Mouse (Mus musculus): Measurements from ENCODE around the gene Pltp. TPM values are rescaled to one million over a fixed set of nuclear protein-coding genes. Genes with fewer than 3 reads are reported as not detected.
"Not testable (repeated sequence)": the region's sequence is repeated elsewhere in the genome, so short reads cannot be mapped to it uniquely, and the experiment has no call there.

Pltp gene
- polyA plus RNA-seq, 1 experiment = 35.7 TPM

- WGBS = 32% methylated on average over 19 of the region's 19 CpGs
- DNase-seq (ENCODE audit: low read depth, low spot score) = no peak
Measured at GRCm38 (mm10) chr2:164857842-164858553, 487 bp upstream of the Pltp start.

- no peak for DNase-seq (ENCODE audit: low read depth, low spot score)
- 2% methylated on average over 42 of the region's 42 CpGs for WGBS
Measured at GRCm38 (mm10) chr2:164856309-164857100, 1.0 kb downstream of the Pltp start.

GRCm38 (mm10) chr2:164855572-164855971 lies 1.9 kb downstream of the Pltp start:
- 76% methylated on average over 5 of the region's 5 CpGs for WGBS
- not testable (repeated sequence) for DNase-seq (ENCODE audit: low read depth, low spot score)

DNA sequence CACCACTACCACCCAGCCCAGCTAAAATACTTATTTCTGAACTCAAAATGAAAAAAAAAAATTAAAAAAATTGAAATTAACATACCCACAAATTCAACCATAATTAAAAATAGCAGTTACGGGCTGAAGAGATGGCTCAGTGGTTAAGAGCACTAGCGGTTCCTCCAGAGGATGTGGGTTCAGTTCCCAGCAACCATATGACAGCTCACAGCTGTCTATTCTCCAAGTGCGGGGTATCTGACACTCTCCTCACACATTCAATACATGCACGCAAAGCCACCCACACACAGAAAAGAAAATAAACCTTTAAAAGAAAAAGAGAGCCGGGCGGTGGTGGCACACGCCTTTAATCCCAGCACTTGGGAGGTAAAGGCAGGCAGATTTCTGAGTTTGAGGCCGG lies 7.5 kb downstream of the Pltp start:
- DNase-seq (ENCODE audit: low read depth, low spot score) = no peak
- 79% methylated on average over 8 of the region's 8 CpGs for WGBS

GRCm38 (mm10) chr2:164845782-164846181 lies 11.7 kb downstream of the Pltp start:
- DNase-seq (ENCODE audit: low read depth, low spot score) = no peak
- 56% methylated on average over 3 of the region's 3 CpGs for WGBS

DNA sequence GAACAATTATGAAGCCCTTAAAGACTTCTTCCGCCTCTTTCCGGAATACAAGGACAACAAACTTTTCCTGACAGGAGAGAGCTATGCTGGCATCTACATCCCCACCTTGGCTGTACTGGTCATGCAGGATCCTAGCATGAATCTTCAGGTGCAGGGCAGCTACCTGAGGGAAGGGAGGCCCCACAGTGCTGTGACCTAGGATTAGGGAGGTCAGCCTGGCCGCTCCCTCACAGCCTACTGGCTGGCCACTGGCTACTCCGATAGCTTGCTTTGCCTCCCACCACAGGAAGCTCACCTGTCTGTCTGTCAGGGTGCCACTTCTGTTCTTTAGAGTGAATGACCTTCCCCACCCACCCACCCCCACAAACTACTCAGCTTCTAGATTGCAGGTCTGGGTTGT lies 22.3 kb downstream of the Pltp start:
- no peak for DNase-seq (ENCODE audit: low read depth, low spot score)
- WGBS = 97% methylated on average over 4 of the region's 4 CpGs

- 34% methylated on average over 8 of the region's 8 CpGs for WGBS
- no peak for DNase-seq (ENCODE audit: low read depth, low spot score)
Measured at GRCm38 (mm10) chr2:164834531-164834930, 23.0 kb downstream of the Pltp start.

DNA sequence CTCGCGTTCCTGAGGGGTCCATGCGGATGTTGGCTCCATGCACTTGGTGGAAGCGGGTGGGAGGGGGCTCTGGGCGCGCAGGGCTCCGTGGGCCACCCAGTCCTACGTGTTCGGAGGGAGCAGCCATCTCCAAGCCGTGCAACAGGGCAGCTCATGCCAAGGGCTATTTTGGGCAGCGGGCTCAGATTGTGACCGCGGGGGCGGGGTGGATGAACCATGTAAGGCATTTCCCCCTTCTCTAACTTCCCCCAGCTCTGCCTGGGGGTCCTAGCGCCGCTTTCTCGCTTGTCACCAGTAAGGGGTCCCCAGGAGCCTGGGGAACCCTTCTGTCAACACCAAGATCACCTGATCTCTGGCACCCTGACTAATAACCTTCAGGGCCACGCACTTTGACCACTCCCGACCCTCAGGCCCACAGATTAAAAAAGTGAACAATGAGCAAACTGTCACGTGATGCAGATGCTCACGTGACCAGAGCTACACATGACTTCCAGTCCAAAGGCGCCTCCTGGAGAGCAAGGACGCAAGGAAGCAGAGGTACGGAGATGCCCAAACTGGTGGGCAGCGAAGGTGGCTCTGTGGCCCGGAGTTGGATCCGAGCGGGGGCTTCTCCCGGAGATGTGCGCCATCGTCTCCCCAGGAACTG lies 24.1 kb downstream of the Pltp start, which contains the start of gene Neurl2:
Neurl2 (minus strand) TSS at position 143 of the 646 bp plus-strand sequence.
- under 1% methylated on average over 31 of the region's 31 CpGs for WGBS
- DNase-seq (ENCODE audit: low read depth, low spot score) = peak; percentile 73

DNA sequence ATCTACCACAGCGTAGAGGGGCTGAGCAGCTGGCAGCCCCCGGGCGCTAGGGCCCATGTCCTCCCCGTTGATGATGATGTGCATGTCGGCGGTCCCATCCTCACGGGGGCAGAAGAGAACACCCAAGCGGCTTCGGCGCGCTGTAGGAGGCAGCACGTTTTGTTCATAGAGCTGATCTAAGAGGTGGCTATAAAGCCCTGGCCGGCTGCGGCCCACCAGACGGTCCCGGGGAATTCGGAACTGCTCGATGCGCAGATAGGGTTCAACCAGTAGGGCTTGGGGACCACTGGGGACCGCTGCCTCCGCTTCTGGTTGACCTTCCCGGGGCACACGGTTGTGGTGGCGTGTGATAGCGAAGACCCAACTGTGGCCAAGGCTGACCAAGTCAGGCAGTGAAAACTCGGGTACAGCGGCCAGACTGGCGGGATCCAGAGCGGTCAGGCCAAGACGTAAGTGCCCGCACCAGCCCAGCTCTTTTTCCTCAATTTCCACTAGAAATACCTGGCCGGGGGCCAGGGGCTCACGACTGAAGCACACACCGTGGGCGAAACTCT lies 24.7 kb downstream of the Pltp start, which contains the start of gene Ctsa:
Ctsa (plus strand) TSS at position 126 of the 554 bp plus-strand sequence.
- no peak for DNase-seq (ENCODE audit: low read depth, low spot score)
- under 1% methylated on average over 35 of the region's 35 CpGs for WGBS

DNA sequence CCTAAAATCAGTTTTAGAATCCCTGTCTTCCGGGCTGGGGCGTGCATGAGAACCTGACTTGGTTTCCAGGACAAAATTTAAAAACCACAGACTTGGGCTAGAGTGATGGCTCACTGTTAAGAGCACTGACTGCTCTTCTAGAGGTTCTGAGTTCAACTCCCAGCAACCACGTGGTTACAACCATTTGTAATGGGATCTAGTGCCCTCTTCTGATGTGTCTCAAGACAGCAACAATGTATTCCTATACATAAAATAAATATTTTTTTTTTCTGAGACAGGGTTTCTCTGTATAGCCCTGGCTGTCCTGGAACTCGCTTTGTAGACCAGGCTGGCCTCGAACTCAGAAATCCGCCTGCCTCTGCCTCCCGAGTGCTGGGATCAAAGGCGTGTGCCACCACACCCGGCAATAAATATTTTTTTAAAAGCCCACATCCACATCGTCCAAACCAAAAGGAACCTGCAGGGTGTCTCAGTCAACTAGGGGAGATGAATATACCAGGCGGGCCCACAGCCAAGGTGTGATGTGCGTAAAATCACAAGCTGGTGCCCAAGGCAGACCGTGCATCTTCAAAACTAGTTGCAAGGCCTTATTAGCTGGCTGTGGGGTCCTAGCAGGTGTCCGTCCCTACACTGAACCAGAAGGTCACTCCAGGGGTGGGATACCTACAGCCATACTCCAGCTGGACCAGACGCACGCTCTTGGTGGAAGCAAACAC lies 25.3 kb downstream of the Pltp start:
- 44% methylated on average over 16 of the region's 16 CpGs for WGBS
- DNase-seq (ENCODE audit: low read depth, low spot score) = no peak

GRCm38 (mm10) chr2:164831029-164831428 lies 26.5 kb downstream of the Pltp start:
- DNase-seq (ENCODE audit: low read depth, low spot score) = no peak
- WGBS = 74% methylated on average over 10 of the region's 10 CpGs

DNA sequence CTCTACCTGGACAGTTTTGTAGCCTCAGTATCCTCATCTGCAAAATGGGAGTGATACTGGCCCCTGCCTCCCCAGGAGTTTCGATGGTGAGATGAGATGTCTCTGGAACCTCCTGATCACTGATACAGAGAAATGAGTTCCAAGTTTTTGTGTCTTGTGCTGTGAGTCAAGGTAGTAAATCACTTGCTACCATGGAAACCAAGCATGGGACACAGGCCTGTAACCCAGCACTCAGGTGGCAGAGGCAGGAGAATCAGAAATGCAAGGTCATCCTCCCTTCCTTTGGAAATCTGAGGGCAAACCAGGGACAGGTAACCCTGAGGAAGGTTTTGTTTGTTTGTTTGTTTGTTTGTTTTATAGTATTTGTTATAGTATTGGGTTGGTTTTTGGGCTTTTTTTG lies 28.4 kb downstream of the Pltp start:
- 93% methylated on average over 1 of the region's 1 CpGs for WGBS
- no peak for DNase-seq (ENCODE audit: low read depth, low spot score)

GRCm38 (mm10) chr2:164828437-164828836 lies 29.1 kb downstream of the Pltp start, which contains the start of gene Spata25:
Spata25 (minus strand) TSS chr2:164828537.
- DNase-seq (ENCODE audit: low read depth, low spot score) = no peak
- WGBS = 84% methylated on average over 6 of the region's 6 CpGs

DNA sequence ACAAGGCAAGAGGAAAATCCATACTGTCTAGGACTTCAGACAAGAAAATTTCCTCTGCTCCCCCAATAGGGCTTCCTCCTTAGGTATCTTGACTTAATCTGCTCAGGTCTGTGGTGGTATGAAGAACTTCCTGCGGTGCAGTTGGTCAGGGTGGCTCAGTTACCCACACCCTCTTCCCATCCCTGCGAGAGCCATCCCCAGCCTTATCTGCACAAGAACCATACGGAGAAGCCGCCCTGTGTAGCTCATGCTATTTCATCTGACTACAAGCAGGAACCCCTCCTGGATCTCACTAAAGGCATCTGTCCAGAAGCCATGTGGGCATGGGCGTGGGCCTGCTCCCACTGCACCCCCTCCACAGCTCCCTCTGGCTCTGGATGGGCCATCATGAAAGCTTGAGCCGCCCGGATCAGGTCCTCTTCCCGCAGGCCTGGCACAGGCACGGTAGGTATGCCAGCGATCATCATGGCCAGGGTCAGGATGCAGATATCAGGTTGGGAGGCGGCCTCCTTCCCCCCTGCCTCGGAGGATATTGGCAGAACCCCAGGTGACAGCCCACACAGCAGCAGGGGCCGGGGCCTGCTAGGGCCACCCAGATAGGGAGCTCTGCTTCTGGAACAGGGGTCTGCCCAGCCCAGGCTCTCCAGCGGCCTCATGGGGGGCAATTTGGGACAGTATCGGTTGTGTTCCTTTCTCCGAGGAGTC lies 30.2 kb downstream of the Pltp start:
- 88% methylated on average over 16 of the region's 16 CpGs for WGBS
- DNase-seq (ENCODE audit: low read depth, low spot score) = no peak

- DNase-seq (ENCODE audit: low read depth, low spot score) = no peak
- WGBS = 97% methylated on average over 17 of the region's 17 CpGs
Measured at GRCm38 (mm10) chr2:164825521-164825920, 32.0 kb downstream of the Pltp start.

GRCm38 (mm10) chr2:164823969-164824368 lies 33.5 kb downstream of the Pltp start:
- WGBS = 84% methylated on average over 4 of the region's 4 CpGs
- DNase-seq (ENCODE audit: low read depth, low spot score) = no peak

- WGBS = 0% methylated on average over 10 of the region's 10 CpGs
- no peak for DNase-seq (ENCODE audit: low read depth, low spot score)
Measured at GRCm38 (mm10) chr2:164823181-164823585, 34.3 kb downstream of the Pltp start.

DNA sequence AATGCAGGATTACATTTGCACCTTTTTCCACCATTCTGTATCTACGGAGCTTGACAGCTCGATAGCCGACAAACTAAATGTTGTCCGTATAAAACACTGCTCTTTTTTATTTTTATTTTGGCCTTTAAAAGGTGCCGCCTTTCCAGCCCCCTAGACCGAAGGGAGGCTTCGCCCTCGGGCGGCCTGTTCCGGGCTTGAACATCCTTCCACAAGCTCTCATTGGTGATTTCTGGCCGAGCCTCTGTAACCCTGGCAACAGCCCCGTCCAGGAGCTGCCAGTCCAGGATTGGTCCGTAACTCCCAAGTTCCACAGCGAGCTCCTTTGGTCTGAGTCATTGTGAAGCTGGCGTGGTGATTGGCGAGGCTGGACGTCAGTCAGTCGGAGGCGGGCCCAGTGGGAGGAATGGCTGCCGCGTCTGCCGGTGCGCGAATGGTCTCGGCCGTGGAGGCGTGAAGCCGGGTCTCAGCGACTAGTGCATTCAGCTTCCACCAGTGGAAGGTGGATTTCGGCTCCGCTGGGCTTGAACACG lies 34.8 kb downstream of the Pltp start, which contains the start of gene Zswim1:
Zswim1 (plus strand) TSS at position 51 of the 530 bp plus-strand sequence.
- WGBS = 1% methylated on average over 32 of the region's 32 CpGs
- peak; percentile 96 for DNase-seq (ENCODE audit: low read depth, low spot score)
